Mouse (Mus musculus): ENCODE measurements around the gene Dnmt1.

Dnmt1 gene

GRCm38 (mm10) chr9:20887191-20887590, 72.5 kb downstream of the Dnmt1 start:
- no peak for DNase-seq (ENCODE audit: extremely low read depth, low read depth)

- no peak for DNase-seq (ENCODE audit: extremely low read depth, low read depth)
Measured at GRCm38 (mm10) chr9:20886563-20886962, 73.1 kb downstream of the Dnmt1 start.

- no peak for DNase-seq (ENCODE audit: extremely low read depth, low read depth)
Measured at GRCm38 (mm10) chr9:20879097-20879792, 80.4 kb downstream of the Dnmt1 start, which contains the start of gene Angptl6. Gene Angptl6 (minus strand): TSS chr9:20879727.

GRCm38 (mm10) chr9:20878710-20879065, 81.0 kb downstream of the Dnmt1 start:
- no peak for DNase-seq (ENCODE audit: extremely low read depth, low read depth)

GRCm38 (mm10) chr9:20878041-20878709, 81.5 kb downstream of the Dnmt1 start:
- DNase-seq (ENCODE audit: extremely low read depth, low read depth) = peak; percentile 97

- no peak for DNase-seq (ENCODE audit: extremely low read depth, low read depth)
Measured at GRCm38 (mm10) chr9:20877118-20878040, 82.3 kb downstream of the Dnmt1 start.

GRCm38 (mm10) chr9:20876318-20877117, 83.2 kb downstream of the Dnmt1 start:
- no peak for DNase-seq (ENCODE audit: extremely low read depth, low read depth)

- DNase-seq (ENCODE audit: extremely low read depth, low read depth) = no peak
Measured at GRCm38 (mm10) chr9:20875021-20875790, 84.5 kb downstream of the Dnmt1 start.

- DNase-seq (ENCODE audit: extremely low read depth, low read depth) = no peak
Measured at GRCm38 (mm10) chr9:20873521-20873920, 86.2 kb downstream of the Dnmt1 start.

- DNase-seq (ENCODE audit: extremely low read depth, low read depth) = no peak
Measured at GRCm38 (mm10) chr9:20872991-20873390, 86.7 kb downstream of the Dnmt1 start.

GRCm38 (mm10) chr9:20870211-20871173, 89.2 kb downstream of the Dnmt1 start:
- DNase-seq (ENCODE audit: extremely low read depth, low read depth) = no peak

GRCm38 (mm10) chr9:20869246-20869645, 90.4 kb downstream of the Dnmt1 start:
- no peak for DNase-seq (ENCODE audit: extremely low read depth, low read depth)

- DNase-seq (ENCODE audit: extremely low read depth, low read depth) = no peak
Measured at GRCm38 (mm10) chr9:20868448-20869001, 91.2 kb downstream of the Dnmt1 start, which contains the start of gene A230050P20Rik. Gene A230050P20Rik (plus strand): TSS chr9:20868642.

GRCm38 (mm10) chr9:20866879-20867278, 92.8 kb downstream of the Dnmt1 start:
- DNase-seq (ENCODE audit: extremely low read depth, low read depth) = no peak

- no peak for DNase-seq (ENCODE audit: extremely low read depth, low read depth)
Measured at GRCm38 (mm10) chr9:20862225-20862624, 97.5 kb downstream of the Dnmt1 start.

- no peak for DNase-seq (ENCODE audit: extremely low read depth, low read depth)
Measured at GRCm38 (mm10) chr9:20861821-20862220, 97.9 kb downstream of the Dnmt1 start.

GRCm38 (mm10) chr9:20859926-20860325, 99.8 kb downstream of the Dnmt1 start:
- no peak for DNase-seq (ENCODE audit: extremely low read depth, low read depth)

All from MEL-GATA-1-ER (cell line).